Mouse (Mus musculus) embryonic facial prominence, embryonic 14.5 days (tissue): Measurements from ENCODE around the gene Numa1. TPM values are rescaled to one million over a fixed set of nuclear protein-coding genes. Genes with fewer than 3 reads are reported as not detected.

Source experiments
- ATAC-seq: fragments of 200-750 bp; cut with Nextera tagmentation; 2 replicates; pipeline ENCODE4 v1.8.0; 2017; ENCODE audit warnings: low read depth, moderate number of reproducible peaks, moderate TSS enrichment
- DNase-seq: peaks from one replicate; pipeline ENCODE4 v3.0.0-alpha.2; 2015; ENCODE audit warnings: low spot score
- H3K27ac ChIP-seq: fragments of 300-500 bp; sonication (generic); replicated peaks from 2 replicates; pipeline ENCODE4 v1.5.1; 2014; ENCODE audit warnings: low read depth, mild to moderate bottlenecking, low read length, moderate library complexity
- H3K27me3 ChIP-seq: fragments of 300-500 bp; sonication (generic); replicated peaks from 2 replicates; pipeline ENCODE4 v1.6.1; 2014; ENCODE audit warnings: low read length; ENCODE audit not compliant: control insufficient read depth, insufficient read depth
- H3K36me3 ChIP-seq: fragments of 300-500 bp; sonication (generic); 2 replicates; pipeline ENCODE4 v1.6.1; 2014; ENCODE audit warnings: low read length, mixed read lengths; ENCODE audit not compliant: control insufficient read depth, insufficient read depth
- H3K4me1 ChIP-seq: fragments of 300-500 bp; sonication (generic); 2 replicates; pipeline ENCODE4 v1.6.1; 2014; ENCODE audit warnings: antibody characterized with exemption, low read length; ENCODE audit not compliant: control insufficient read depth, insufficient read depth
- H3K4me2 ChIP-seq: fragments of 300-500 bp; sonication (generic); 2 replicates; pipeline ENCODE4 v1.6.1; 2014; ENCODE audit warnings: low read depth, mild to moderate bottlenecking, low read length, moderate library complexity, mixed read lengths
- H3K4me3 ChIP-seq: fragments of 300-500 bp; sonication (generic); 2 replicates; pipeline ENCODE4 v1.5.1; 2014; ENCODE audit warnings: low read depth, mild to moderate bottlenecking, low read length
- H3K9ac ChIP-seq: fragments of 300-500 bp; sonication (generic); 2 replicates; pipeline ENCODE4 v1.6.1; 2014; ENCODE audit warnings: low read depth, mild to moderate bottlenecking, low read length, moderate library complexity, mixed read lengths
- H3K9me3 ChIP-seq: fragments of 300-500 bp; sonication (generic); 2 replicates; pipeline ENCODE4 v1.6.1; 2016; ENCODE audit warnings: low read length; ENCODE audit not compliant: control insufficient read depth
- WGBS: fragments of 180-500 bp; shearing (Covaris S2); extraction: QIAGEN DNeasy Blood & Tissue Kit; methylation state at CpG from one replicate; pipeline ENCODE4 v1.1.7; 2014; 5-methylcytosine and 5-hydroxymethylcytosine counted together
- polyA plus RNA-seq: library from polyadenylated mRNA; unstranded; fragments of >200 nt; fragmentation: Nextera tagmentation; extraction: Ambion mirVana; gene quantifications from 2 replicates; pipeline ENCODE4 v1.2.1, GENCODE M21; 2014

Numa1 gene
- polyA plus RNA-seq: 88.9 and 97.8 TPM in 2 replicates

GRCm38 (mm10) chr7:101933751-101934240, at the start of gene Numa1, which contains the start of gene Lrrc51:
Gene Numa1 (plus strand): TSS chr7:101934111.
Gene Lrrc51 (minus strand): TSS chr7:101933895.
- Histone ChIP-seq H3K4me2 (peak within 1 kb of the TSS; percentile 74), H3K4me1 (peaks cover 4% of the 10 kb centered on the region; the same call in 1 of the 2 replicates), H3K27ac (peak within 1 kb of the TSS; percentile 80), H3K4me3 (peak within 1 kb of the TSS; percentile 90), H3K9ac (peak within 1 kb of the TSS; percentile 85), H3K9me3 (no peaks in the 10 kb centered on the region), H3K36me3 (no peaks in the 10 kb centered on the region), H3K27me3 (no peaks in the 10 kb centered on the region)
- DNase-seq (peak; percentile 99), ATAC-seq (peak; percentile 99)
- under 1% methylated on average over 40 of the region's 40 CpGs for WGBS

GRCm38 (mm10) chr7:101884160-101884559, 49.8 kb upstream of the Numa1 start:
- Histone ChIP-seq H3K27me3 (no peaks in the 10 kb centered on the region; the same call in 1 of the 2 replicates), H3K9ac (no peak overlapping the region), H3K4me1 (no peaks in the 10 kb centered on the region), H3K36me3 (no peaks in the 10 kb centered on the region), H3K27ac (no peak overlapping the region), H3K9me3 (no peaks in the 10 kb centered on the region), H3K4me3 (no peak overlapping the region), H3K4me2 (no peak overlapping the region)
- no peak for ATAC-seq
- no peak for DNase-seq
- 86% methylated on average over 4 of the region's 4 CpGs for WGBS

- Histone ChIP-seq H3K4me1 (no peaks in the 10 kb centered on the region), H3K4me2 (no peak overlapping the region), H3K4me3 (no peak overlapping the region), H3K9me3 (no peaks in the 10 kb centered on the region), H3K27me3 (no peaks in the 10 kb centered on the region; the same call in 1 of the 2 replicates), H3K36me3 (no peaks in the 10 kb centered on the region), H3K27ac (no peak overlapping the region), H3K9ac (no peak overlapping the region)
- ATAC-seq: no peak
- DNase-seq: no peak
- WGBS: 81% methylated on average over 6 of the region's 6 CpGs
Observed at GRCm38 (mm10) chr7:101886274-101886673, 47.6 kb upstream of the Numa1 start.

GRCm38 (mm10) chr7:101888460-101888859, 45.5 kb upstream of the Numa1 start:
- H3K4me3 ChIP-seq: no peak overlapping the region
- 73% methylated on average over 4 of the region's 4 CpGs for WGBS
- no peak overlapping the region for H3K4me2 ChIP-seq
- H3K27me3 ChIP-seq: no peaks in the 10 kb centered on the region; the same call in 1 of the 2 replicates
- no peak for ATAC-seq
- no peak for DNase-seq
- H3K27ac ChIP-seq: no peak overlapping the region
- no peaks in the 10 kb centered on the region for H3K36me3 ChIP-seq
- no peak overlapping the region for H3K9ac ChIP-seq
- H3K9me3 ChIP-seq: no peaks in the 10 kb centered on the region
- H3K4me1 ChIP-seq: no peaks in the 10 kb centered on the region

GRCm38 (mm10) chr7:101895695-101896094, 38.2 kb upstream of the Numa1 start:
- Histone ChIP-seq H3K36me3 (no peaks in the 10 kb centered on the region), H3K27me3 (no peaks in the 10 kb centered on the region), H3K27ac (peak overlapping the region; percentile 92), H3K9ac (peak overlapping the region; percentile 64), H3K4me1 (peaks cover 4% of the 10 kb centered on the region; the same call in 1 of the 2 replicates), H3K4me2 (peak overlapping the region; percentile 38), H3K4me3 (peak overlapping the region; percentile 57), H3K9me3 (no peaks in the 10 kb centered on the region)
- ATAC-seq (no peak), DNase-seq (no peak)
- WGBS: 44% methylated on average over 9 of the region's 9 CpGs

- Histone ChIP-seq H3K27me3 (no peaks in the 10 kb centered on the region), H3K36me3 (no peaks in the 10 kb centered on the region), H3K9me3 (no peaks in the 10 kb centered on the region), H3K9ac (peak overlapping the region; percentile 64), H3K4me2 (peak overlapping the region; percentile 58), H3K4me3 (peak overlapping the region; percentile 57), H3K4me1 (peaks cover 4% of the 10 kb centered on the region; the same call in 1 of the 2 replicates), H3K27ac (peak overlapping the region; percentile 92)
- under 1% methylated on average over 57 of the region's 57 CpGs for WGBS
- peak; percentile 100 for DNase-seq
- peak; percentile 99 for ATAC-seq
Observed at GRCm38 (mm10) chr7:101896104-101897066, 37.5 kb upstream of the Numa1 start.

- 86% methylated on average over 16 of the region's 16 CpGs for WGBS
- ATAC-seq: no peak
- H3K9ac ChIP-seq: 0 out of 2 replicates have a peak overlapping the region, but pooled peaks have one; percentile 5
Observed at GRCm38 (mm10) chr7:101900331-101901097, 33.4 kb upstream of the Numa1 start.

GRCm38 (mm10) chr7:101901969-101902368, 31.9 kb upstream of the Numa1 start:
- Histone ChIP-seq H3K4me1 (peaks cover 10% of the 10 kb centered on the region), H3K4me2 (no peak overlapping the region), H3K27me3 (no peaks in the 10 kb centered on the region), H3K9ac (no peak overlapping the region), H3K4me3 (no peak overlapping the region), H3K9me3 (no peaks in the 10 kb centered on the region), H3K36me3 (no peaks in the 10 kb centered on the region), H3K27ac (no peak overlapping the region)
- DNase-seq (no peak), ATAC-seq (no peak)
- WGBS: 94% methylated on average over 10 of the region's 10 CpGs

More at GRCm38 (mm10) chr7:101900331-101901097, 33.4 kb upstream of the Numa1 start:
- H3K4me2 ChIP-seq: no peak overlapping the region
- no peak overlapping the region for H3K27ac ChIP-seq
- H3K9me3 ChIP-seq: no peaks in the 10 kb centered on the region
- peaks cover 6% of the 10 kb centered on the region for H3K4me1 ChIP-seq
- no peak overlapping the region for H3K4me3 ChIP-seq
- no peaks in the 10 kb centered on the region for H3K36me3 ChIP-seq
- DNase-seq: no peak
- no peaks in the 10 kb centered on the region for H3K27me3 ChIP-seq
